Mouse (Mus musculus) kidney, postnatal 0 days (tissue): ENCODE data around the gene Got2. TPM values are rescaled to one million over a fixed set of nuclear protein-coding genes. Genes with fewer than 3 reads are reported as not detected.

ENCODE experiments used
- ATAC-seq: fragments of 200-750 bp; cut with Nextera tagmentation; replicated peaks from 2 replicates; pipeline ENCODE4 v1.8.0; 2017; ENCODE audit warnings: low read depth, moderate number of reproducible peaks, moderate TSS enrichment, moderate library complexity; ENCODE audit not compliant: low FRiP score
- DNase-seq: peaks from one replicate; pipeline ENCODE4 v3.0.0-alpha.2; 2016; ENCODE audit warnings: low spot score
- H3K27ac ChIP-seq: fragments of 300-500 bp; sonication (generic); 2 replicates; pipeline ENCODE4 v1.5.1; 2014; ENCODE audit warnings: mild to moderate bottlenecking
- H3K27me3 ChIP-seq: fragments of 300-500 bp; sonication (generic); 2 replicates; pipeline ENCODE4 v1.6.1; 2014; ENCODE audit warnings: low read length, mixed read lengths; ENCODE audit not compliant: insufficient read depth
- H3K36me3 ChIP-seq: fragments of 300-500 bp; sonication (generic); 2 replicates; pipeline ENCODE4 v1.6.1; 2014; ENCODE audit warnings: low read length, mixed read lengths; ENCODE audit not compliant: insufficient read depth
- H3K4me1 ChIP-seq: fragments of 300-500 bp; sonication (generic); replicated peaks from 2 replicates; pipeline ENCODE4 v1.6.1; 2014; ENCODE audit warnings: antibody characterized with exemption, low read length, mixed read lengths; ENCODE audit not compliant: insufficient read depth
- H3K4me2 ChIP-seq: fragments of 300-500 bp; sonication (generic); 2 replicates; pipeline ENCODE4 v1.6.1; 2014; ENCODE audit warnings: mild to moderate bottlenecking, low read length, moderate library complexity, mixed read lengths
- H3K4me3 ChIP-seq: fragments of 300-500 bp; sonication (generic); replicated peaks from 2 replicates; pipeline ENCODE4 v1.5.1; 2014; ENCODE audit warnings: low read depth, low read length
- H3K9ac ChIP-seq: fragments of 300-500 bp; sonication (generic); 2 replicates; pipeline ENCODE4 v1.6.1; 2014; ENCODE audit warnings: low read depth, low read length
- H3K9me3 ChIP-seq: fragments of 300-500 bp; sonication (generic); replicated peaks from 2 replicates; pipeline ENCODE4 v1.6.1; 2016; ENCODE audit warnings: low read length, inconsistent platforms, mixed read lengths
- CTCF ChIP-seq: IDR thresholded peaks from 2 replicates; pipeline ENCODE4 v1.5.1; 2016; ENCODE audit warnings: antibody characterized with exemption, low read depth, mild to moderate bottlenecking, moderate library complexity
- WGBS: fragments of 180-500 bp; shearing (Covaris S2); extraction: QIAGEN DNeasy Blood & Tissue Kit; methylation state at CpG from one replicate; pipeline ENCODE4 v1.1.7; 2014; 5-methylcytosine and 5-hydroxymethylcytosine counted together
- polyA plus RNA-seq: library from polyadenylated mRNA; unstranded; fragments of >200 nt; fragmentation: Nextera tagmentation; extraction: Ambion mirVana; gene quantifications from 2 replicates; pipeline ENCODE4 v1.2.1, GENCODE M21; 2015

The Got2 gene
- polyA plus RNA-seq, 1 experiment from 2014 or later: 266 TPM

- DNase-seq (no peak), ATAC-seq (no peak)
- no peak for TF ChIP-seq CTCF
- 52% methylated on average over 5 of the region's 5 CpGs for WGBS
- Histone ChIP-seq H3K27ac (no peak overlapping the region), H3K9me3 (no peaks in the 10 kb centered on the region), H3K4me1 (peaks cover 14% of the 10 kb centered on the region; the same call in 1 of the 2 replicates), H3K4me2 (0 out of 2 replicates have a peak overlapping the region, but pooled peaks have one; percentile 85), H3K9ac (no peak overlapping the region), H3K27me3 (no peaks in the 10 kb centered on the region), H3K4me3 (no peak overlapping the region), H3K36me3 (no peaks in the 10 kb centered on the region)
Measured at GRCm38 (mm10) chr8:95885966-95886365, 2.4 kb downstream of the Got2 start.

- Histone ChIP-seq H3K36me3 (no peaks in the 10 kb centered on the region), H3K4me3 (no peak overlapping the region), H3K9me3 (no peaks in the 10 kb centered on the region), H3K9ac (no peak overlapping the region), H3K4me1 (peaks cover 14% of the 10 kb centered on the region; the same call in 1 of the 2 replicates), H3K27me3 (no peaks in the 10 kb centered on the region), H3K27ac (0 out of 2 replicates have a peak overlapping the region, but pooled peaks have one; percentile 50), H3K4me2 (no peak overlapping the region)
- TF ChIP-seq CTCF: no peak
- DNase-seq: no peak
- WGBS: 59% methylated on average over 5 of the region's 5 CpGs
- ATAC-seq: no peak
Measured at GRCm38 (mm10) chr8:95885271-95885841, 3.0 kb downstream of the Got2 start.

GRCm38 (mm10) chr8:95884491-95884890 is 3.9 kb downstream of the Got2 start:
- Histone ChIP-seq H3K4me1 (peaks cover 14% of the 10 kb centered on the region; the same call in 1 of the 2 replicates), H3K27me3 (no peaks in the 10 kb centered on the region), H3K4me3 (no peak overlapping the region), H3K9ac (no peak overlapping the region), H3K27ac (peak overlapping the region; percentile 50; the same call in 1 of the 2 replicates), H3K9me3 (no peaks in the 10 kb centered on the region), H3K36me3 (no peaks in the 10 kb centered on the region), H3K4me2 (peak overlapping the region; percentile 25)
- no peak for TF ChIP-seq CTCF
- WGBS: 67% methylated on average over 12 of the region's 12 CpGs
- ATAC-seq (no peak), DNase-seq (no peak)

GRCm38 (mm10) chr8:95882191-95882590 is 6.2 kb downstream of the Got2 start:
- H3K9ac ChIP-seq: no peak overlapping the region
- WGBS: 83% methylated on average over 9 of the region's 9 CpGs
- H3K4me3 ChIP-seq: no peak overlapping the region
- peaks cover 4% of the 10 kb centered on the region; the same call in 1 of the 2 replicates for H3K36me3 ChIP-seq
- H3K27ac ChIP-seq: no peak overlapping the region
- TF ChIP-seq CTCF: no peak
- H3K9me3 ChIP-seq: no peaks in the 10 kb centered on the region
- no peak overlapping the region for H3K4me2 ChIP-seq
- peaks cover 12% of the 10 kb centered on the region; the same call in 1 of the 2 replicates for H3K4me1 ChIP-seq
- H3K27me3 ChIP-seq: no peaks in the 10 kb centered on the region
- DNase-seq (no peak), ATAC-seq (no peak)

- Histone ChIP-seq H3K9ac (no peak overlapping the region), H3K27me3 (no peaks in the 10 kb centered on the region), H3K4me2 (no peak overlapping the region), H3K9me3 (no peaks in the 10 kb centered on the region), H3K4me3 (no peak overlapping the region), H3K36me3 (peaks cover 10% of the 10 kb centered on the region), H3K27ac (no peak overlapping the region), H3K4me1 (peaks cover 5% of the 10 kb centered on the region; the same call in 1 of the 2 replicates)
- no peak for TF ChIP-seq CTCF
- no peak for DNase-seq
- 64% methylated on average over 3 of the region's 3 CpGs for WGBS
- ATAC-seq: no peak
Measured at GRCm38 (mm10) chr8:95881576-95881975, 6.8 kb downstream of the Got2 start.

GRCm38 (mm10) chr8:95879823-95880222 is 8.5 kb downstream of the Got2 start:
- H3K4me2 ChIP-seq: no peak overlapping the region
- no peak overlapping the region for H3K4me3 ChIP-seq
- no peak overlapping the region for H3K27ac ChIP-seq
- H3K9me3 ChIP-seq: no peaks in the 10 kb centered on the region
- 91% methylated on average over 4 of the region's 4 CpGs for WGBS
- peaks cover 19% of the 10 kb centered on the region for H3K36me3 ChIP-seq
- 0 out of 2 replicates have a peak, but pooled peaks cover 3% of the 10 kb centered on the region for H3K4me1 ChIP-seq
- H3K27me3 ChIP-seq: no peaks in the 10 kb centered on the region
- DNase-seq (no peak), ATAC-seq (no peak)
- TF ChIP-seq CTCF: no peak
- no peak overlapping the region for H3K9ac ChIP-seq
